Mouse (Mus musculus): ENCODE data around the gene Nkain4. TPM values are rescaled to one million over a fixed set of nuclear protein-coding genes. Genes with fewer than 3 reads are reported as not detected.

The Nkain4 gene
- polyA plus RNA-seq, 1 experiment from 2014 or later, result 41.0 TPM

- H3K9me3 ChIP-seq (replicated peaks; ENCODE audit: control insufficient read depth, low read length), result no peaks in the 10 kb centered on the region
- no peak overlapping the region for H3K27ac ChIP-seq (ENCODE audit: low read length)
- 32% methylated on average over 5 of the region's 5 CpGs for WGBS
- no peak; the same call in 1 of the 2 replicates for ATAC-seq (replicated peaks; ENCODE audit: extremely low read depth, insufficient read depth, low FRiP score)
- peaks cover 8% of the 10 kb centered on the region for H3K4me1 ChIP-seq (ENCODE audit: control insufficient read depth, insufficient read depth, low read length)
- H3K9ac ChIP-seq (ENCODE audit: low read length), result no peak overlapping the region
- no peaks in the 10 kb centered on the region for H3K27me3 ChIP-seq (ENCODE audit: control insufficient read depth, insufficient read depth, low read length)
- 0 out of 2 replicates have a peak, but pooled peaks cover under 1% of the 10 kb centered on the region for H3K36me3 ChIP-seq (ENCODE audit: control insufficient read depth, insufficient read depth)
- H3K4me2 ChIP-seq (ENCODE audit: low read depth, low read length), result no peak overlapping the region
- H3K4me3 ChIP-seq (ENCODE audit: low read length), result no peak overlapping the region
Measured at GRCm38 (mm10) chr2:180987432-180988030, 33.0 kb upstream of the Nkain4 start.

DNA sequence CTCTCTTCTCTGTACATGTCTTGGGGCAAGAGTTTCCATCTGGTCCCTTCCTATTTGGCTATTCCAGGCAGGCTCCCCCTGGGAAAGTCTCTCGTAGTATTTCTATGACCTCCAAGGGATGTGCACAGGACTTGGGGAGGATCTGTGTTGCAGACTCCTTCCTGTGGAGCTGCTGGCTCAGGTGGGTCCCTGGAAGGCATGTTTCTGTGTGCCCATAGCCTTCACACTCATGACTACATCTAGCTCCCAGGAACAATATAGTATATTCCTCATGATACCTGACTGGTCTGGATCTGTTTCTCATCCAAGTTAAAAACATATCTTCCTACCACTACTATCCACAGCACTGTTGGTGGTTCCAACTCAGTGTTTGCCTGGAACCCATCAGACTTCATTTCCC lies 32.5 kb upstream of the Nkain4 start:
- Histone ChIP-seq H3K9ac (ENCODE audit: low read length) (no peak overlapping the region), H3K36me3 (ENCODE audit: control insufficient read depth, insufficient read depth) (0 out of 2 replicates have a peak, but pooled peaks cover 3% of the 10 kb centered on the region), H3K4me2 (ENCODE audit: low read depth, low read length) (no peak overlapping the region), H3K4me1 (ENCODE audit: control insufficient read depth, insufficient read depth, low read length) (peaks cover 8% of the 10 kb centered on the region), H3K9me3 (replicated peaks; ENCODE audit: control insufficient read depth, low read length) (no peaks in the 10 kb centered on the region), H3K4me3 (ENCODE audit: low read length) (no peak overlapping the region), H3K27ac (ENCODE audit: low read length) (no peak overlapping the region), H3K27me3 (ENCODE audit: control insufficient read depth, insufficient read depth, low read length) (no peaks in the 10 kb centered on the region)
- 45% methylated on average over 1 of the region's 1 CpGs for WGBS
- no peak for ATAC-seq (replicated peaks; ENCODE audit: extremely low read depth, insufficient read depth, low FRiP score)

GRCm38 (mm10) chr2:180986449-180986848 lies 31.9 kb upstream of the Nkain4 start, which contains the start of gene Col20a1:
TSS of gene Col20a1 (plus strand) at chr2:180986535.
- peaks cover 7% of the 10 kb centered on the region; the same call in 1 of the 2 replicates for H3K36me3 ChIP-seq (ENCODE audit: control insufficient read depth, insufficient read depth)
- H3K27ac ChIP-seq (ENCODE audit: low read length), result no peak within 1 kb of the TSS
- ATAC-seq (replicated peaks; ENCODE audit: extremely low read depth, insufficient read depth, low FRiP score), result no peak
- WGBS, result 48% methylated on average over 2 of the region's 2 CpGs
- peaks cover 8% of the 10 kb centered on the region for H3K4me1 ChIP-seq (ENCODE audit: control insufficient read depth, insufficient read depth, low read length)
- no peak within 1 kb of the TSS for H3K4me3 ChIP-seq (ENCODE audit: low read length)
- H3K9ac ChIP-seq (ENCODE audit: low read length), result no peak within 1 kb of the TSS
- no peaks in the 10 kb centered on the region for H3K9me3 ChIP-seq (replicated peaks; ENCODE audit: control insufficient read depth, low read length)
- no peak within 1 kb of the TSS for H3K4me2 ChIP-seq (ENCODE audit: low read depth, low read length)
- H3K27me3 ChIP-seq (ENCODE audit: control insufficient read depth, insufficient read depth, low read length), result no peaks in the 10 kb centered on the region

GRCm38 (mm10) chr2:180985635-180986034 lies 31.1 kb upstream of the Nkain4 start:
- Histone ChIP-seq H3K9ac (ENCODE audit: low read length) (no peak overlapping the region), H3K27ac (ENCODE audit: low read length) (no peak overlapping the region), H3K27me3 (ENCODE audit: control insufficient read depth, insufficient read depth, low read length) (no peaks in the 10 kb centered on the region), H3K9me3 (replicated peaks; ENCODE audit: control insufficient read depth, low read length) (no peaks in the 10 kb centered on the region), H3K4me2 (ENCODE audit: low read depth, low read length) (no peak overlapping the region), H3K4me3 (ENCODE audit: low read length) (no peak overlapping the region), H3K4me1 (ENCODE audit: control insufficient read depth, insufficient read depth, low read length) (peaks cover 8% of the 10 kb centered on the region), H3K36me3 (ENCODE audit: control insufficient read depth, insufficient read depth) (peaks cover 15% of the 10 kb centered on the region)
- no peak for ATAC-seq (replicated peaks; ENCODE audit: extremely low read depth, insufficient read depth, low FRiP score)
- WGBS, result 58% methylated on average over 2 of the region's 2 CpGs

DNA sequence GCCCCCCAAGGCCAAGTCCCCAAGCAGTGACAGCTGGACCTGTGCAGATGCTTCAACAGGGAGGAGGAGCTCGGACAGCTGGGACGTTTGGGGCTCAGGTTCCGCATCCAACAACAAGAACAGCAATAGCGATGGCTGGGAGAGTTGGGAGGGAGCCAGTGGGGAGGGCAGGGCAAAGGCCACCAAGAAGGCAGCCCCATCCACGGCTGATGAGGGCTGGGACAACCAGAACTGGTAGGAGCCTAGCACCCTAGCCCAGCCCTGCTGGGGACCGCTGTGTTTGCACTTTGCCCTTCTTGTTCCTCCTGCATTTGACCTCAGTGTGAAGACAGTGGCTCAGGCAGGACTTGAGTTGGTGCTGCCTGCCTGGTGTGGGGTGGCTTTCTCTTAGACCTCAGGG lies 26.6 kb upstream of the Nkain4 start:
- H3K36me3 ChIP-seq (ENCODE audit: control insufficient read depth, insufficient read depth), result peaks cover 50% of the 10 kb centered on the region
- ATAC-seq (replicated peaks; ENCODE audit: extremely low read depth, insufficient read depth, low FRiP score), result no peak
- WGBS, result 81% methylated on average over 6 of the region's 6 CpGs

DNA sequence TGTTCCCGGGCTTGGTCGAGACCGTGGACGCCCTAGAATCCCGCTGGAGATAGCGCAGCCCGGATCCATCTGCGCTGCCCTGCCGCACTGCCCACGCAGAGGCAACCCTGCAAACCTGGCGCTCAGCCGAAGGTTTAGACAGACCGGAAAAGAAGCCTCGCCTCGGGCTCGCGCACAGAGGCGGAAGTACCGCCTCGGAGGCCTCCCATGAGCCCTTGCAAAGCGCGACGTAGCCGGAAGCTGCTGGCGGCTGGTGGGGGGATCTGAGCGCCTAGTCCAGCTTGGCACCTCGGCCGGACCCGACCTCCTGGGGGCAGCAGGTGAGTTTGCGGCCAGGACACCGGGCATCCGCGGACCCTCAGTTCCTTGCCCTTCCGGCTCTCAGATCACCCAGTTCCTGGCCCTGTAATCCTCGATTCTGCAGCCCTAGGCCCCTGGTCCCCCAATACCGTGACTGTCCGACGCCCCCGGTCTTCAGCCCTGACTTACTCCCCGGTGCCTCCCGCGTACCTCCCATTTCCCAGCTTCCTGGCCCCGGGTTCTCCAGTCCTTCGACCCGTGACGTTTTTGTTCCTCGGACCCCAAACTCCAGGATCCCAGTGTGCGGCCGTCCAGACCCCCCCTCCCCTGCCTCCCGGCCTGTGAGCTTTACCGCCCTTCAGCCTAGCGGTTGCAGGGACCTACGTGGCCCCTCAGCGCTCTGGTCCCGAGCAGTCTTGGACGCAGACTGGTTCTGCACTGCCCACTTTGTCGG lies 12.7 kb upstream of the Nkain4 start, which contains the start of gene Arfgap1:
TSS of gene Arfgap1 (plus strand) at position 216 of the 754 bp plus-strand sequence.
- Histone ChIP-seq H3K36me3 (ENCODE audit: control insufficient read depth, insufficient read depth) (peaks cover 14% of the 10 kb centered on the region), H3K27ac (ENCODE audit: low read length) (peak within 1 kb of the TSS; percentile 80), H3K9ac (ENCODE audit: low read length) (peak within 1 kb of the TSS; percentile 91), H3K27me3 (ENCODE audit: control insufficient read depth, insufficient read depth, low read length) (no peaks in the 10 kb centered on the region), H3K4me3 (ENCODE audit: low read length) (peak within 1 kb of the TSS; percentile 73), H3K4me2 (ENCODE audit: low read depth, low read length) (peak within 1 kb of the TSS; percentile 81), H3K9me3 (replicated peaks; ENCODE audit: control insufficient read depth, low read length) (no peaks in the 10 kb centered on the region), H3K4me1 (ENCODE audit: control insufficient read depth, insufficient read depth, low read length) (peaks cover 35% of the 10 kb centered on the region)
- WGBS, result under 1% methylated on average over 57 of the region's 57 CpGs
- ATAC-seq (replicated peaks; ENCODE audit: extremely low read depth, insufficient read depth, low FRiP score), result peak; percentile 89

More for the DNA sequence above, 26.6 kb upstream of the Nkain4 start:
- no peaks in the 10 kb centered on the region for H3K27me3 ChIP-seq (ENCODE audit: control insufficient read depth, insufficient read depth, low read length)
- no peaks in the 10 kb centered on the region for H3K9me3 ChIP-seq (replicated peaks; ENCODE audit: control insufficient read depth, low read length)
- no peaks in the 10 kb centered on the region for H3K4me1 ChIP-seq (ENCODE audit: control insufficient read depth, insufficient read depth, low read length)
- H3K4me3 ChIP-seq (ENCODE audit: low read length), result no peak overlapping the region
- H3K4me2 ChIP-seq (ENCODE audit: low read depth, low read length), result no peak overlapping the region
- no peak overlapping the region for H3K9ac ChIP-seq (ENCODE audit: low read length)
- no peak overlapping the region for H3K27ac ChIP-seq (ENCODE audit: low read length)

GRCm38 (mm10) chr2:180966092-180966882 lies 11.8 kb upstream of the Nkain4 start:
- Histone ChIP-seq H3K27ac (ENCODE audit: low read length) (peak overlapping the region; percentile 80), H3K4me3 (ENCODE audit: low read length) (peak overlapping the region; percentile 73), H3K36me3 (ENCODE audit: control insufficient read depth, insufficient read depth) (peaks cover 5% of the 10 kb centered on the region), H3K9ac (ENCODE audit: low read length) (peak overlapping the region; percentile 91), H3K27me3 (ENCODE audit: control insufficient read depth, insufficient read depth, low read length) (no peaks in the 10 kb centered on the region), H3K4me2 (ENCODE audit: low read depth, low read length) (peak overlapping the region; percentile 81), H3K4me1 (ENCODE audit: control insufficient read depth, insufficient read depth, low read length) (peaks cover 36% of the 10 kb centered on the region), H3K9me3 (replicated peaks; ENCODE audit: control insufficient read depth, low read length) (no peaks in the 10 kb centered on the region)
- WGBS, result 9% methylated on average over 14 of the region's 14 CpGs
- ATAC-seq (replicated peaks; ENCODE audit: extremely low read depth, insufficient read depth, low FRiP score), result no peak

GRCm38 (mm10) chr2:180963956-180964355 lies 9.5 kb upstream of the Nkain4 start:
- no peaks in the 10 kb centered on the region for H3K9me3 ChIP-seq (replicated peaks; ENCODE audit: control insufficient read depth, low read length)
- H3K36me3 ChIP-seq (ENCODE audit: control insufficient read depth, insufficient read depth), result no peaks in the 10 kb centered on the region
- no peak for ATAC-seq (replicated peaks; ENCODE audit: extremely low read depth, insufficient read depth, low FRiP score)
- H3K27me3 ChIP-seq (ENCODE audit: control insufficient read depth, insufficient read depth, low read length), result no peaks in the 10 kb centered on the region
- H3K4me1 ChIP-seq (ENCODE audit: control insufficient read depth, insufficient read depth, low read length), result peaks cover 36% of the 10 kb centered on the region
- no peak overlapping the region for H3K9ac ChIP-seq (ENCODE audit: low read length)
- WGBS, result 6% methylated on average over 5 of the region's 5 CpGs
- no peak overlapping the region; the same call in 1 of the 2 replicates for H3K27ac ChIP-seq (ENCODE audit: low read length)
- H3K4me2 ChIP-seq (ENCODE audit: low read depth, low read length), result no peak overlapping the region
- H3K4me3 ChIP-seq (ENCODE audit: low read length), result no peak overlapping the region

Measured in heart, embryonic 16.5 days (tissue).